Mouse (Mus musculus): ENCODE measurements around the gene Nln. TPM values are rescaled to one million over a fixed set of nuclear protein-coding genes. Genes with fewer than 3 reads are reported as not detected.

Nln gene
- total RNA-seq, 1 experiment = 24.2 TPM

DNA sequence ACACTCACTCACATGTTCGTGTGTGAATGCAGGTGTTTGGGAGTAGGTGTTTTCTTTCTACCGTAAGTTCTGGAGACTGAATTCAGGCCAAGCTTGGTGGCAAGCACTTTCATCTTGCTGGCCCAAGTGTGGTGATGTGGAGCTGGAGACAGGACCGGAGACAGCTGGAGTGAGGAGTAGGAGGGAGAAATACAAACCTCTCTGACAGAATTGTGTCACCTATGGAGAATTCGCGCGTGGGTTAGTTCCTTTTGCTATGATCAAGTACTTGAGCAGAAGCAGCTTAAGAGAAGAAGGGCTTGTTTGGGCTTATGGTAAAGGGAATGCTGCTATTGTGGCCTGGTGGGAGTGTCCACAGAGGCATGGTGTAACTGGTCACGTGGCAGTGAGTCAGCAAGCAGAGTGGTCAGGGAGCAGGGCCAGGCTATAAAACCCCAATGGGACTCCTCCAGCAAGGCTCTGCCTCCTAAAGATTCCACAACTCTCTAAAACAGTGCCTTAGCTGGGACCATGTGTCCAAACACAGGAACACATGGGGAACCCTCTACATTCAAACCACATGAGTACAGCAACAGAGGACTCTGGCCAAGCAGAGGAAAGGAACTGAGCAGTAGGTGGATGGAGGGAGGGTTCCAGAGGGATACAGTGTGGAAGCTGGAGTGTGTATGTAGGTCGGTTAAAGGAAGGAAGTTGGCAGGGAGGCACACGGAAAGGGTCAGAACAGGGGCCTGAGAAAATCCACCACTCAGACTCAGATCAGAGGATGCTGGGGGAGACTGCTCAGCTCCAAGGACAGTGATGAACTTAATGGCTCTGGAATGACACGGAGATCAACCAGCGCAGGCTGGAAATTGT lies 14.7 kb downstream of the Nln start:
- Histone ChIP-seq H3K4me3 (ENCODE audit: insufficient read depth in 1 of 2, low read depth in 1 of 2, low read length in 2 of 2, poor library complexity in 1 of 2, severe bottlenecking in 1 of 2) (no peak overlapping the region), H3K9ac (ENCODE audit: insufficient read depth, low read depth, low read length, poor library complexity, severe bottlenecking) (no peak overlapping the region), H3K36me3 (ENCODE audit: control insufficient read depth, insufficient read depth, low read length, poor library complexity, severe bottlenecking) (peaks cover 3% of the 10 kb centered on the region), H3K9me3 (ENCODE audit: control insufficient read depth, insufficient read depth, low read depth, low read length) (no peaks in the 10 kb centered on the region), H3K4me1 (ENCODE audit: control insufficient read depth in 2 of 2, insufficient read depth in 2 of 2, low read length in 2 of 2, poor library complexity in 1 of 2) (peaks cover 0 to 2% of the 10 kb centered on the region in 2 experiments; a peak in 1 of 4 replicates), H3K27ac (ENCODE audit: insufficient read depth, low read depth, low read length, poor library complexity, severe bottlenecking) (no peak overlapping the region)
- TF ChIP-seq CHD2 (IDR thresholded peaks at IDR 0.05; ENCODE audit: low read depth, low read length) (no peak), MAFK (IDR thresholded peaks at IDR 0.05; ENCODE audit: insufficient read depth, low read depth, low read length) (no peak), ZNF384 (IDR thresholded peaks at IDR 0.05; ENCODE audit: low read depth, low read length) (no peak), ZC3H11A (IDR thresholded peaks at IDR 0.05; ENCODE audit: borderline replicate concordance, low read depth, low read length) (no peak), HCFC1 (IDR thresholded peaks at IDR 0.05; ENCODE audit: borderline replicate concordance, insufficient read depth, low read length) (no peak)
- in situ Hi-C loops (cut with MboI; ENCODE audit: low sequenced_read_pairs in 2 of 2, unreplicated experiment in 2 of 2) = no loop called here
- no peak for DNase-seq (ENCODE audit: low read depth, low spot score)

DNA sequence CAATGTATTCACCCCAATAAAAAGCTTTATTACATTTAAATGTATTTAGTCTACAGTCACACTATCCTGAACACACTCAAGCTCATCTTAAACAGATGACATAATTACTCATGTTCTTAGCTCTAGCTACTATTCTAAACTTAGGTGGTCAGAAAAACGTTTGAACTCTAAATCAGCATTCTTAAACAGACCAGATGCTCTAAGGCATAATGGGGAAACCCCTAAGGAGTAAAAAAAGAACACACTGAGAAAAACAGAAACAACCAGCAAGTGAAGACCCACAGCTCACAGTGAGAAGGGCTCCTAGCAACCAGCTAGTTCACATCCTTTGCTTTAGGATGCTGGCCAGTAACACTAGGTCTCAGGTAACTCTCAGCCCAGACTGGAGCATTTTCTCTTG lies 17.7 kb downstream of the Nln start:
- in situ Hi-C loops (cut with MboI; ENCODE audit: low sequenced_read_pairs in 2 of 2, unreplicated experiment in 2 of 2) = no loop called here

DNA sequence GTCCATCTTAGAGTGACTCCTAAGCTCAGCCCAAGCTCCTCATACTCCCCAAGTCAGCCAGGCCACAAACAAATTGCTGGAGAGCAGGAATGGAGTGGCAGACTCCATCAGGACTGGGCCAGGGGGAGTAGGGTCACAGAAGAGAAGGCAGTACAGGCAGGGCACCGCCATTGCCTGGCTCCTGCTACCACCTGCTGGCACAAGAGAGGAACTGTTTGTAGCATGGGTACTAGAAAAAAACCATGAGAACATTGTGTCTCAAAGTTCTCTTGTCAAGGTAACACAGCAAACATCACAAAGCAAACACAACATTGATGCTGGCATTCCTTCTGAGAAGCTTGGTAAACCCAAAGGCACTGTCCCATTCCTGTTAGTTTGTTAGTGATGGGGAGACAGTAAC lies 20.0 kb downstream of the Nln start:
- H3K9me3 ChIP-seq (ENCODE audit: control insufficient read depth, insufficient read depth, low read depth, low read length) = no peaks in the 10 kb centered on the region
- no peak for DNase-seq (ENCODE audit: low read depth, low spot score)
- no peaks in the 10 kb centered on the region for H3K4me1 ChIP-seq (ENCODE audit: control insufficient read depth in 2 of 2, insufficient read depth in 2 of 2, low read length in 2 of 2, poor library complexity in 1 of 2)
- H3K36me3 ChIP-seq (ENCODE audit: control insufficient read depth, insufficient read depth, low read length, poor library complexity, severe bottlenecking) = peaks cover 2% of the 10 kb centered on the region
- TF ChIP-seq ZC3H11A (IDR thresholded peaks at IDR 0.05; ENCODE audit: borderline replicate concordance, low read depth, low read length) (peak; percentile 59), CHD2 (IDR thresholded peaks at IDR 0.05; ENCODE audit: low read depth, low read length) (no peak)
- no peak overlapping the region for H3K4me3 ChIP-seq (ENCODE audit: insufficient read depth in 1 of 2, low read depth in 1 of 2, low read length in 2 of 2, poor library complexity in 1 of 2, severe bottlenecking in 1 of 2)
- no peak overlapping the region for H3K27ac ChIP-seq (ENCODE audit: insufficient read depth, low read depth, low read length, poor library complexity, severe bottlenecking)
- in situ Hi-C loops (cut with MboI; ENCODE audit: low sequenced_read_pairs in 2 of 2, unreplicated experiment in 2 of 2) = no loop called here
- no peak overlapping the region for H3K9ac ChIP-seq (ENCODE audit: insufficient read depth, low read depth, low read length, poor library complexity, severe bottlenecking)

More for the DNA sequence above, 17.7 kb downstream of the Nln start:
- no peak overlapping the region for H3K27ac ChIP-seq (ENCODE audit: insufficient read depth, low read depth, low read length, poor library complexity, severe bottlenecking)
- peaks cover 3% of the 10 kb centered on the region for H3K36me3 ChIP-seq (ENCODE audit: control insufficient read depth, insufficient read depth, low read length, poor library complexity, severe bottlenecking)
- no peaks in the 10 kb centered on the region for H3K9me3 ChIP-seq (ENCODE audit: control insufficient read depth, insufficient read depth, low read depth, low read length)
- no peak for DNase-seq (ENCODE audit: low read depth, low spot score)
- H3K9ac ChIP-seq (ENCODE audit: insufficient read depth, low read depth, low read length, poor library complexity, severe bottlenecking) = no peak overlapping the region
- TF ChIP-seq MAFK (IDR thresholded peaks at IDR 0.05; ENCODE audit: insufficient read depth, low read depth, low read length) (no peak), CHD2 (IDR thresholded peaks at IDR 0.05; ENCODE audit: low read depth, low read length) (no peak), ZNF384 (IDR thresholded peaks at IDR 0.05; ENCODE audit: low read depth, low read length) (no peak), ZC3H11A (IDR thresholded peaks at IDR 0.05; ENCODE audit: borderline replicate concordance, low read depth, low read length) (no peak), HCFC1 (IDR thresholded peaks at IDR 0.05; ENCODE audit: borderline replicate concordance, insufficient read depth, low read length) (no peak)
- no peak overlapping the region for H3K4me3 ChIP-seq (ENCODE audit: insufficient read depth in 1 of 2, low read depth in 1 of 2, low read length in 2 of 2, poor library complexity in 1 of 2, severe bottlenecking in 1 of 2)
- H3K4me1 ChIP-seq (ENCODE audit: control insufficient read depth in 2 of 2, insufficient read depth in 2 of 2, low read length in 2 of 2, poor library complexity in 1 of 2) = peaks cover 0 to 2% of the 10 kb centered on the region in 2 experiments; a peak in 1 of 4 replicates

DNA sequence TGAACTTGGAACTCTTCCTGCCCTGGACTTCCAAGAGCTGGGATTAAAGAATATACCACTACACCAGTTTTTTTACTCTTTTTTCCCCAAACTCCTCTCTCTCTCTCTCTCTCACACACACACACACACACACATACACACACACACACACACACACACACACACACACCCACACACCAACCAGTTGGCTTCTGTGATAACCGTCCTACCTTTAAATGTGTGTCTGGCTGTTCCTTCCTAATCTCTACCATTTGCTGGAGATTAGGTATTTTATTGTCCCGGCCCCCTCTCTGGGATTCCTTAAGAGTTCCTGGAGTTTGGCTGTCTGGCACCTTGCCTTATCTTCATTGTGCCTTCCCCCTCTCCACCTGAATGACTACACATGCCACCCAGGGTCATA lies 24.8 kb downstream of the Nln start:
- H3K9me3 ChIP-seq (ENCODE audit: control insufficient read depth, insufficient read depth, low read depth, low read length) = no peaks in the 10 kb centered on the region
- H3K9ac ChIP-seq (ENCODE audit: insufficient read depth, low read depth, low read length, poor library complexity, severe bottlenecking) = no peak overlapping the region
- no peak for DNase-seq (ENCODE audit: low read depth, low spot score)
- no peak overlapping the region for H3K4me3 ChIP-seq (ENCODE audit: insufficient read depth in 1 of 2, low read depth in 1 of 2, low read length in 2 of 2, poor library complexity in 1 of 2, severe bottlenecking in 1 of 2)
- H3K27ac ChIP-seq (ENCODE audit: insufficient read depth, low read depth, low read length, poor library complexity, severe bottlenecking) = no peak overlapping the region
- no peak for TF ChIP-seq CHD2 (IDR thresholded peaks at IDR 0.05; ENCODE audit: low read depth, low read length)
- TF ChIP-seq MAFK (IDR thresholded peaks at IDR 0.05; ENCODE audit: insufficient read depth, low read depth, low read length) = no peak
- TF ChIP-seq ZC3H11A (IDR thresholded peaks at IDR 0.05; ENCODE audit: borderline replicate concordance, low read depth, low read length) = no peak
- no peak for TF ChIP-seq HCFC1 (IDR thresholded peaks at IDR 0.05; ENCODE audit: borderline replicate concordance, insufficient read depth, low read length)
- no peak for TF ChIP-seq ZNF384 (IDR thresholded peaks at IDR 0.05; ENCODE audit: low read depth, low read length)
- H3K36me3 ChIP-seq (ENCODE audit: control insufficient read depth, insufficient read depth, low read length, poor library complexity, severe bottlenecking) = no peaks in the 10 kb centered on the region
- in situ Hi-C loops (cut with MboI; ENCODE audit: low sequenced_read_pairs in 2 of 2, unreplicated experiment in 2 of 2) = no loop called here
- H3K4me1 ChIP-seq (ENCODE audit: control insufficient read depth in 2 of 2, insufficient read depth in 2 of 2, low read length in 2 of 2, poor library complexity in 1 of 2) = no peaks in the 10 kb centered on the region
